Mouse (Mus musculus): ENCODE data around the gene Otos. TPM values are rescaled to one million over a fixed set of nuclear protein-coding genes. Genes with fewer than 3 reads are reported as not detected.

The Otos gene
- polyA plus RNA-seq, 1 experiment from 2014 or later, result not detected

DNA sequence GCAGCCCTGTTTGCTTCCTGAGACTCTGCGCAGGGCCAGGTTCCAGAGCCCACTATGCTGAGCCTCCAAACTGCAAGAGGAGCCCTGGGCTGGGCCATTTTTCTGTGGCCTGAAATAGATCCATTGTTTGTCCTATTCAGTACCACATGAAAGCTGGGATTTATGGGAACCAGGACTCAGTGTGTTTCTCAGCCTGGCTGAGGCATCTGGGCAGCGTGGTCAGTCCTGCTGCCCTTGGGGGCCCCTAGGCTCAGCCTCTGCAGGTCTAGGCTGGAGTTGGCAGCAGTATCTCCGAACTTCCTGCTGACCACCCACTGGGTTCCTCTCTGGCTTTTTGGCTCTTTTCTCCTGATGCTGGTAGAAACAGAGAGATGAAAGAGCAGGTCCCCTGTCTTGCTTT lies 2.8 kb upstream of the Otos start:
- WGBS, result 71% methylated on average over 3 of the region's 3 CpGs
- no peak overlapping the region for H3K27ac ChIP-seq (ENCODE audit: low read length)
- H3K4me1 ChIP-seq (ENCODE audit: control insufficient read depth, insufficient read depth, low read length), result peaks cover 8% of the 10 kb centered on the region
- no peak overlapping the region for H3K9ac ChIP-seq (ENCODE audit: low read depth, low read length)
- H3K27me3 ChIP-seq (replicated peaks; ENCODE audit: control insufficient read depth, insufficient read depth, low read length), result no peaks in the 10 kb centered on the region
- no peak for ATAC-seq
- H3K9me3 ChIP-seq (ENCODE audit: control insufficient read depth, low read length), result no peaks in the 10 kb centered on the region
- no peaks in the 10 kb centered on the region for H3K36me3 ChIP-seq (ENCODE audit: control insufficient read depth, insufficient read depth, low read length)
- no peak overlapping the region for H3K4me3 ChIP-seq (ENCODE audit: low read length)
- H3K4me2 ChIP-seq (ENCODE audit: low read depth, low read length), result no peak overlapping the region

- Histone ChIP-seq H3K36me3 (ENCODE audit: control insufficient read depth, insufficient read depth, low read length) (no peaks in the 10 kb centered on the region), H3K4me1 (ENCODE audit: control insufficient read depth, insufficient read depth, low read length) (peaks cover 8% of the 10 kb centered on the region), H3K9me3 (ENCODE audit: control insufficient read depth, low read length) (no peaks in the 10 kb centered on the region), H3K27me3 (replicated peaks; ENCODE audit: control insufficient read depth, insufficient read depth, low read length) (no peaks in the 10 kb centered on the region), H3K27ac (ENCODE audit: low read length) (no peak overlapping the region), H3K4me2 (ENCODE audit: low read depth, low read length) (no peak overlapping the region), H3K9ac (ENCODE audit: low read depth, low read length) (0 out of 2 replicates have a peak overlapping the region, but pooled peaks have one; percentile 12), H3K4me3 (ENCODE audit: low read length) (no peak overlapping the region)
- ATAC-seq, result no peak
- 42% methylated on average over 10 of the region's 10 CpGs for WGBS
Measured at GRCm38 (mm10) chr1:92648197-92648596, 444 bp downstream of the Otos start.

DNA sequence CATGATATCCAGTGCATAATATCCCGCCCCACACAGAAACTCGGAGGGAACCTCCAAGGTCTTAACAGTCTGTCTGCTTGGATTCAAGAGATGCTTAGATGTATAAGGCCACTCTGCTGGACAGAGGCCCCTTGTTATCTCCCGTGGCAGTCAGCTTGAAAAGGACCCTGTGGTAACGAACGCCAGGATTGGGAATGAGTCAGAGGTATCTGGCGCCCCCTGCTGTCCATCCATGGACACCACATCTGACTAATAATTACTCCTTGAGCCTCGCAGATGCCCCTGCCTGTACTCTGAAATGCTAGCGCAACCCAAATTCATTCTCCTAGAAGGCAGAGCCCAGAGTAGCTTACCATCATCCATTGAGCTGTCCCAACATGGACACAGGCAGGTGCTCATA lies 889 bp downstream of the Otos start:
- no peak overlapping the region for H3K4me3 ChIP-seq (ENCODE audit: low read length)
- WGBS, result 9% methylated on average over 8 of the region's 8 CpGs
- no peak overlapping the region for H3K4me2 ChIP-seq (ENCODE audit: low read depth, low read length)
- H3K27me3 ChIP-seq (replicated peaks; ENCODE audit: control insufficient read depth, insufficient read depth, low read length), result no peaks in the 10 kb centered on the region
- 0 out of 2 replicates have a peak overlapping the region, but pooled peaks have one; percentile 12 for H3K9ac ChIP-seq (ENCODE audit: low read depth, low read length)
- H3K36me3 ChIP-seq (ENCODE audit: control insufficient read depth, insufficient read depth, low read length), result no peaks in the 10 kb centered on the region
- H3K9me3 ChIP-seq (ENCODE audit: control insufficient read depth, low read length), result no peaks in the 10 kb centered on the region
- no peak overlapping the region for H3K27ac ChIP-seq (ENCODE audit: low read length)
- 0 out of 2 replicates have a peak, but pooled peaks have one; percentile 38 for ATAC-seq
- H3K4me1 ChIP-seq (ENCODE audit: control insufficient read depth, insufficient read depth, low read length), result peaks cover 8% of the 10 kb centered on the region

GRCm38 (mm10) chr1:92647026-92647425 lies 1.6 kb downstream of the Otos start:
- Histone ChIP-seq H3K4me3 (ENCODE audit: low read length) (no peak overlapping the region), H3K36me3 (ENCODE audit: control insufficient read depth, insufficient read depth, low read length) (no peaks in the 10 kb centered on the region), H3K4me2 (ENCODE audit: low read depth, low read length) (no peak overlapping the region), H3K9me3 (ENCODE audit: control insufficient read depth, low read length) (no peaks in the 10 kb centered on the region), H3K9ac (ENCODE audit: low read depth, low read length) (no peak overlapping the region), H3K27ac (ENCODE audit: low read length) (no peak overlapping the region), H3K27me3 (replicated peaks; ENCODE audit: control insufficient read depth, insufficient read depth, low read length) (no peaks in the 10 kb centered on the region), H3K4me1 (ENCODE audit: control insufficient read depth, insufficient read depth, low read length) (peaks cover 8% of the 10 kb centered on the region)
- WGBS, result 68% methylated on average over 4 of the region's 4 CpGs
- no peak for ATAC-seq

- H3K4me3 ChIP-seq (ENCODE audit: low read length), result no peak overlapping the region
- 61% methylated on average over 7 of the region's 7 CpGs for WGBS
- no peak overlapping the region for H3K27ac ChIP-seq (ENCODE audit: low read length)
- no peak overlapping the region for H3K4me2 ChIP-seq (ENCODE audit: low read depth, low read length)
- no peak overlapping the region for H3K9ac ChIP-seq (ENCODE audit: low read depth, low read length)
- no peaks in the 10 kb centered on the region for H3K36me3 ChIP-seq (ENCODE audit: control insufficient read depth, insufficient read depth, low read length)
- no peaks in the 10 kb centered on the region for H3K9me3 ChIP-seq (ENCODE audit: control insufficient read depth, low read length)
- peaks cover 8% of the 10 kb centered on the region for H3K4me1 ChIP-seq (ENCODE audit: control insufficient read depth, insufficient read depth, low read length)
- no peaks in the 10 kb centered on the region for H3K27me3 ChIP-seq (replicated peaks; ENCODE audit: control insufficient read depth, insufficient read depth, low read length)
- no peak for ATAC-seq
Measured at GRCm38 (mm10) chr1:92646601-92647000, 2.0 kb downstream of the Otos start.

- Histone ChIP-seq H3K9me3 (ENCODE audit: control insufficient read depth, low read length) (no peaks in the 10 kb centered on the region), H3K27me3 (replicated peaks; ENCODE audit: control insufficient read depth, insufficient read depth, low read length) (no peaks in the 10 kb centered on the region), H3K4me1 (ENCODE audit: control insufficient read depth, insufficient read depth, low read length) (peaks cover 9% of the 10 kb centered on the region), H3K9ac (ENCODE audit: low read depth, low read length) (no peak overlapping the region), H3K4me2 (ENCODE audit: low read depth, low read length) (no peak overlapping the region), H3K36me3 (ENCODE audit: control insufficient read depth, insufficient read depth, low read length) (no peaks in the 10 kb centered on the region), H3K4me3 (ENCODE audit: low read length) (no peak overlapping the region), H3K27ac (ENCODE audit: low read length) (no peak overlapping the region)
- 72% methylated on average over 2 of the region's 2 CpGs for WGBS
- no peak for ATAC-seq
Measured at GRCm38 (mm10) chr1:92646111-92646510, 2.5 kb downstream of the Otos start.

- H3K4me3 ChIP-seq (ENCODE audit: low read length), result no peak overlapping the region
- no peak overlapping the region for H3K4me2 ChIP-seq (ENCODE audit: low read depth, low read length)
- ATAC-seq, result no peak
- 76% methylated on average over 5 of the region's 5 CpGs for WGBS
- H3K9me3 ChIP-seq (ENCODE audit: control insufficient read depth, low read length), result no peaks in the 10 kb centered on the region
- H3K4me1 ChIP-seq (ENCODE audit: control insufficient read depth, insufficient read depth, low read length), result peaks cover 20% of the 10 kb centered on the region
- no peaks in the 10 kb centered on the region for H3K27me3 ChIP-seq (replicated peaks; ENCODE audit: control insufficient read depth, insufficient read depth, low read length)
- H3K9ac ChIP-seq (ENCODE audit: low read depth, low read length), result no peak overlapping the region
- no peaks in the 10 kb centered on the region for H3K36me3 ChIP-seq (ENCODE audit: control insufficient read depth, insufficient read depth, low read length)
- no peak overlapping the region for H3K27ac ChIP-seq (ENCODE audit: low read length)
Measured at GRCm38 (mm10) chr1:92644916-92645315, 3.7 kb downstream of the Otos start.

DNA sequence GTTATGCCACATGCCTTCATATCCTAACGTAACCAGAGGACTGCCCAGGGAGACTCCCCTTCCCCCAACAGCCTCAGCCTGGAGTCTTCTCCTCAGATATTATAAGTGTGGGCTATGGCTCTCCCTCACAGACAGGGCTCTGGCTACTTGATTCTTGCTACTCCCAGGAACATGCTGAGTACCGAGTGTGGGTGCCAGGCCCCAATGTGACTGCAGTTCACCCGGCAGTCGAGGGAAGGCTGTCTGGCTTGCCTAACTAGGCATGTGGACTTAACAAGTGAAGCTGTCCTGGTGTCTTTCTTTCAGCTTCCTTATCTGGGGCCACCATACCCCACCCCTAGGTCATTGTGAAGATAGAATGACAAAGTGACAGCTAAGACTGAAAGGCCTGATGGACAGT lies 5.0 kb downstream of the Otos start:
- Histone ChIP-seq H3K36me3 (ENCODE audit: control insufficient read depth, insufficient read depth, low read length) (no peaks in the 10 kb centered on the region), H3K4me1 (ENCODE audit: control insufficient read depth, insufficient read depth, low read length) (peaks cover 20% of the 10 kb centered on the region), H3K9ac (ENCODE audit: low read depth, low read length) (no peak overlapping the region), H3K27ac (ENCODE audit: low read length) (no peak overlapping the region), H3K9me3 (ENCODE audit: control insufficient read depth, low read length) (no peaks in the 10 kb centered on the region), H3K27me3 (replicated peaks; ENCODE audit: control insufficient read depth, insufficient read depth, low read length) (no peaks in the 10 kb centered on the region), H3K4me2 (ENCODE audit: low read depth, low read length) (no peak overlapping the region), H3K4me3 (ENCODE audit: low read length) (no peak overlapping the region)
- WGBS, result 69% methylated on average over 4 of the region's 4 CpGs
- ATAC-seq, result no peak

DNA sequence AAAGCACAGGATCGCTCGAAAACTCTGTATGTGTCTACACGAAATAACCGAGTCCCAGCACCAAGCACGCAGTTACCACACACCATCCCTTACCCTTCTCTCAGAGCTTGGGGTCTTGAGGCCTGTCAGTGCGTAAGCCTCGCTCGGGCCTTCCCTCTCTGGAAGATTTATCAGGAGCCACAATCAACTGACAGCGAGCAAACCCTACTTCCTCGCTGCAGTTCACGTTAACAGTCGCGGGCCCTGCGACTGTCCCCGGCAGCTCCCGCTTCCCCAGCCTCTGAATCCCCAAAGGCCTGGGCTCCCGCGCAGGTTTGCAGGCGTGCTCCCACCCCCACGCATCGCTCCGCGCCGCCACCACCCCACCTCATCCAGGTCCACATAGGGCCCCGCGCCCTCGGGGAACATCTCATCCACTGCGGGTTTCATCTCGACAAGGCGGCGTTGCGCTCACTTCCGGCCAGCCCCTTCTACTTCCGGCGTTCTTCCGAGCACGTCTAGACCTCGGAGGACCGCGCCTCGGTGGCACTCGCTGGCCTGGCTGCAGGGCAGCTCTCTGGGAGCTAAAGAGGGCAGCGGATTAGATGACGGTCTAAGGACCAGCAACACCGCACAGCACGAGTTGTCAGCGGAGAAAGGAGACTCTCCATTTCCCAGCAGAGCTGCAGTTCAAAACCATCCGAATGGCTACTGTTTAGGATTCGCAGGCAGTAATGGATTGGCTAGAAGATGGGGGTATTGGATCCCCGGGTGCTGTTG lies 6.9 kb downstream of the Otos start, which contains the start of gene Cops9:
Gene Cops9, minus strand, starts transcription at position 472 of the 759 bp plus-strand sequence.
- peak within 1 kb of the TSS; percentile 63 for H3K27ac ChIP-seq (ENCODE audit: low read length)
- peak within 1 kb of the TSS; percentile 92 for H3K4me2 ChIP-seq (ENCODE audit: low read depth, low read length)
- H3K4me1 ChIP-seq (ENCODE audit: control insufficient read depth, insufficient read depth, low read length), result peaks cover 13% of the 10 kb centered on the region
- peak within 1 kb of the TSS; percentile 92 for H3K4me3 ChIP-seq (ENCODE audit: low read length)
- peaks cover 3% of the 10 kb centered on the region; the same call in 1 of the 2 replicates for H3K36me3 ChIP-seq (ENCODE audit: control insufficient read depth, insufficient read depth, low read length)
- no peaks in the 10 kb centered on the region for H3K27me3 ChIP-seq (replicated peaks; ENCODE audit: control insufficient read depth, insufficient read depth, low read length)
- peak; percentile 96 for ATAC-seq
- H3K9me3 ChIP-seq (ENCODE audit: control insufficient read depth, low read length), result no peaks in the 10 kb centered on the region
- 2% methylated on average over 50 of the region's 50 CpGs for WGBS
- H3K9ac ChIP-seq (ENCODE audit: low read depth, low read length), result peak within 1 kb of the TSS; percentile 95
